Comparison of ENCODE assay signal across 8 mouse cellular contexts in genomic region chr17:46704887-46705835, GRCm38 (mm10). TPM values are rescaled to one million over a fixed set of nuclear protein-coding genes. Genes with fewer than 3 reads are reported as not detected.
DNase-seq lines count a peak whose midpoint lies in the region; ATAC-seq lines count a peak whose summit lies in the region.

TSS of gene Ppp2r5d (minus strand) at chr17:46705111.

- peak within 1 kb of the TSS; percentile 90 for H3K4me3 ChIP-seq in heart, embryonic 10.5 days
- peak within 1 kb of the TSS; percentile 93 for H3K4me3 ChIP-seq in kidney, embryonic 15.5 days (replicated peaks)

- peak; percentile 97 for ATAC-seq in erythroblast, adult 5-6 weeks (replicated peaks; ENCODE audit: low FRiP score, poor library complexity, severe bottlenecking)
- ATAC-seq in kidney, embryonic 15.5 days (replicated peaks; ENCODE audit: low FRiP score): peak; percentile 97
- peak; percentile 98 for ATAC-seq in monocyte, adult 5-6 weeks (replicated peaks; ENCODE audit: insufficient number of reproducible peaks, low FRiP score, low TSS enrichment, poor library complexity, severe bottlenecking)

- peak within 1 kb of the TSS; percentile 94 for H3K9ac ChIP-seq in kidney, embryonic 15.5 days

- H3K4me1 ChIP-seq in heart, embryonic 10.5 days: peaks cover 48% of the 10 kb centered on the region
- H3K4me1 ChIP-seq in kidney, embryonic 15.5 days: peaks cover 40% of the 10 kb centered on the region

- DNase-seq in B cell, adult 2 months: peak; percentile 96 to 97
- DNase-seq in brain, adult 2 months (ENCODE audit: low read depth, low spot score): peak; percentile 99
- DNase-seq in heart, embryonic 10.5 days (ENCODE audit: low spot score): peak; percentile 99
- DNase-seq in liver: peak; percentile 96
- peak; percentile 95 for DNase-seq in spleen, postnatal 4 days (ENCODE audit: low spot score in 2 of 2)

- H3K9me3 ChIP-seq in heart, embryonic 10.5 days: no peaks in the 10 kb centered on the region
- H3K9me3 ChIP-seq in kidney, embryonic 15.5 days (replicated peaks): no peaks in the 10 kb centered on the region

- peak within 1 kb of the TSS; percentile 78 for H3K4me2 ChIP-seq in kidney, embryonic 15.5 days

- 1% methylated on average over 48 of the region's 48 CpGs for WGBS in heart, embryonic 10.5 days
- WGBS in kidney, embryonic 15.5 days: under 1% methylated on average over 48 of the region's 48 CpGs

- H3K27me3 ChIP-seq in heart, embryonic 10.5 days (ENCODE audit: insufficient read depth, poor library complexity, severe bottlenecking): no peaks in the 10 kb centered on the region
- no peaks in the 10 kb centered on the region for H3K27me3 ChIP-seq in kidney, embryonic 15.5 days

- peak within 1 kb of the TSS; percentile 96 for H3K27ac ChIP-seq in heart, embryonic 10.5 days
- H3K27ac ChIP-seq in kidney, embryonic 15.5 days: peak within 1 kb of the TSS; percentile 98

- peaks cover 7% of the 10 kb centered on the region; the same call in 1 of the 2 replicates for H3K36me3 ChIP-seq in heart, embryonic 10.5 days
- 0 out of 2 replicates have a peak, but pooled peaks cover 7% of the 10 kb centered on the region for H3K36me3 ChIP-seq in kidney, embryonic 15.5 days

RNA-seq across cellular contexts. Expression of gene Ppp2r5d, which starts in this region (rescaled TPM):
- total RNA-seq in erythroblast, adult 5-6 weeks (2015; ENCODE audit: low replicate concordance): 5.4 and 9.2 TPM in 2 replicates
- total RNA-seq in erythroblast, adult 5-6 weeks (2017; ENCODE audit: low replicate concordance): 7.4 and 10.9 TPM in 2 replicates
- polyA plus RNA-seq in heart, embryonic 10.5 days (2016; fragmentation: Nextera tagmentation; extraction: Ambion mirVana): 76.8 and 103 TPM in 2 replicates
- 96.7 and 105 TPM in 2 replicates for polyA plus RNA-seq in kidney, embryonic 15.5 days (2015; fragmentation: Nextera tagmentation; extraction: Ambion mirVana)
- total RNA-seq in monocyte, adult 5-6 weeks (2017): 24.4 to 34.6 TPM (median 30.2 TPM) in 3 replicates

Comparison
In these comparisons a context has a peak if more than half of its experiments do, and no peak if none do; other contexts are left out.
1. Peak in every context shown above with its lines: DNase-seq, ATAC-seq, H3K4me3 ChIP-seq and H3K27ac ChIP-seq.